Mouse (Mus musculus): Measurements from ENCODE around the gene Lactb.

Lactb gene

GRCm38 (mm10) chr9:66975239-66975645, at the start of gene Lactb:
TSS of gene Lactb (minus strand) at chr9:66975484.
- peak; percentile 85 for DNase-seq (ENCODE audit: low read depth, low spot score)

DNA sequence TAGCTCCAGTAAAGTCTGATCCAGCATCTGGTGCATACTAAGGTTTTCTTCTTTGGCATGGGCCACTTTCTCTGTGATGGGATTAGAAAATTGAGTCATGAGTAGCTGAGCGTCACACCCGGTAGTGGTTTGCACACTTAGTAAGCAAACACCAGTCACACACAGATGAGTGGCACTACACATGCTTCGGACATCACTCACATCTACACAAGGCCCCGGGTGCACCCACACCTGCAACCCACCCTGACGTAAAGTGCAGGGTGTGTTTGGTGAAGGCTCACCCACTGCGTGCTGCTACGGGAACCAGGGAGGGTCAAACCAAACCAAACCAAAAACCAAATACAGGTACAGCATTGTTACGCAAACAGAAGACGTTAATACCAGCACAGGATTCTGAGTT, 48.1 kb upstream of the Lactb start:
- DNase-seq (ENCODE audit: low read depth, low spot score) = no peak

GRCm38 (mm10) chr9:67020063-67020462, 44.8 kb upstream of the Lactb start:
- no peak for DNase-seq (ENCODE audit: low read depth, low spot score)

DNA sequence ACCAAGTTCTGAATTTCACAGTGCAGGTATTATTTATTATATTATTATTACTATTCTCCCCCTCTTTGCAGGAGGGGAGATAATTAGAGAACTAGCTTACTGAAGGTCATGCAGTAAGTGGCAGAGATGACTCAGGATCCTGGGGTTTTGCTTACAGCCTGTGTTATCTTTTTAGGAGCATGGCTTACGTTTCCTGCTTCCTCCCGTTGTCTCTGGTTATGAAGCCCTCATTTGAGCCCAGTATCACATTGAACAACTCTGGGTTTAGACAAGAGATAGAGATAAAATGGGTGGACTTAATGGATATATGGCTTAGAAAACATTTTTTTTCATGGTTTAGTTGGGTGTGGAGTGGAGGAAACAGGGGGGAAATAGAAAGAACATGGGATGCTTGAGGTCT, 38.2 kb upstream of the Lactb start:
- no peak for DNase-seq (ENCODE audit: low read depth, low spot score)

GRCm38 (mm10) chr9:67012470-67012869, 37.2 kb upstream of the Lactb start:
- no peak for DNase-seq (ENCODE audit: low read depth, low spot score)

GRCm38 (mm10) chr9:67011483-67011882, 36.2 kb upstream of the Lactb start:
- no peak for DNase-seq (ENCODE audit: low read depth, low spot score)

DNA sequence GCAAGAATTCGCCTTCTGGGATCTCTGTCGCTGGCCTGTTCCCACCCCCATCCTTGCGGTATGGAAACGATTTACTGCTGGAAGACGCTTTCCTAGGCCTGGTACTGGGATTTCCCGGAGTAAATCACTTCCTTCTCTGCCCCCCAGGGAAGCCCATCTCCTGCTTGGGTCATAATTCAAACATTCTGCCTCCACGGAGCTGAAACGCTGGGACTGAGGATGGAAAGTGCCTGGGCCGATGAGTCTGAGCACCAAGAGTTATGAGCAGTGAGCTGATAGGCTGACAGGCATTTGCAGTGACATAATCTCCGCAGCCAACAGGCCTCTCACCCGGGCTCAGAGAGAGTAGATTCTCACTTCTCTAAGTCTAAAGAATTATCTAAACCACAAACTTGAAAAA, 33.5 kb upstream of the Lactb start:
- no peak for DNase-seq (ENCODE audit: low read depth, low spot score)

DNA sequence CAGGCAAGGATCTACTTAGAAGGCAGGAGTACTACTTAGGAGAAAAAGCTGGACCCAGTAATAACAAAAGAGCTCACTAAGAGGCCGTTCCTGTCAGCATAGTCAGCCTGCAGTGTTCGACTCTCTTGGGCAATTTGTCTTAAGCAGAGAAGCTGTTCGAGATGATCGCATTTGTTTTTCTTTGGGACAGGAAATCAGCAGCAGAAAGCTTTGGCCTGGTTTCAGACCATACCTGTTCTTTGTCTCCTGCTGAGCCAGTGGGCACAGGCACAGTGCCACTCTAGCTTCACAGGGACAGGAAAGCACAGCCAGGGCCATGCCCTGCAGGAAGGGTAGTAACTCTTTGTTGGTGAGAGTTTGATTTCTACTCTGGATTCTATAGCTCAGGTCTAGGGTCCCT, 31.1 kb upstream of the Lactb start:
- no peak for DNase-seq (ENCODE audit: low read depth, low spot score)

GRCm38 (mm10) chr9:67005161-67005742, 30.0 kb upstream of the Lactb start:
- no peak for DNase-seq (ENCODE audit: low read depth, low spot score)

GRCm38 (mm10) chr9:67003656-67004055, 28.4 kb upstream of the Lactb start:
- no peak for DNase-seq (ENCODE audit: low read depth, low spot score)

- DNase-seq (ENCODE audit: low read depth, low spot score) = no peak
Measured at GRCm38 (mm10) chr9:67003156-67003555, 27.9 kb upstream of the Lactb start.

- no peak for DNase-seq (ENCODE audit: low read depth, low spot score)
Measured at GRCm38 (mm10) chr9:67001506-67001905, 26.2 kb upstream of the Lactb start.

- DNase-seq (ENCODE audit: low read depth, low spot score) = peak; percentile 60
Measured at GRCm38 (mm10) chr9:67001050-67001449, 25.8 kb upstream of the Lactb start.

DNA sequence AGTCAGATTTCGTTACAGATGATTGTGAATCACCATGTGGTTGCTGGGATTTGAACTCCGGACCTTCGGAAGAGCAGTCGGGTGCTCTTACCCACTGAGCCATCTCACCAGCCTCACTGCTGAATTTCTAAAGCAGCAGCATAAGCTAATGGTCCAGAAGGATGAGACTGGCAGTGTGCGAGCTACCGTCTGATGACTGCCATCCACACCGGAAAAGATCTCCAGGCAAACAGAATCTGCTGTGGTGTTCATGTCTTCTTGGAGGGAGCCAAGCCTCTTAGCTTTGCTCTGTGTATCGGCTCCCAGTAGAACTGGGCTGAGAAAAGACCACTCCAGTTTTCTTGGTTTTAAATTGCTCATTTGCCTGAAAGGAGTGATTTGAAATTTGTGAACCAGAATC, 24.4 kb upstream of the Lactb start:
- DNase-seq (ENCODE audit: low read depth, low spot score) = no peak

GRCm38 (mm10) chr9:66991750-66992410, 16.6 kb upstream of the Lactb start:
- no peak for DNase-seq (ENCODE audit: low read depth, low spot score)

- DNase-seq (ENCODE audit: low read depth, low spot score) = peak; percentile 67
Measured at GRCm38 (mm10) chr9:66991021-66991749, 15.9 kb upstream of the Lactb start.

- no peak for DNase-seq (ENCODE audit: low read depth, low spot score)
Measured at GRCm38 (mm10) chr9:66990046-66990445, 14.8 kb upstream of the Lactb start.

DNA sequence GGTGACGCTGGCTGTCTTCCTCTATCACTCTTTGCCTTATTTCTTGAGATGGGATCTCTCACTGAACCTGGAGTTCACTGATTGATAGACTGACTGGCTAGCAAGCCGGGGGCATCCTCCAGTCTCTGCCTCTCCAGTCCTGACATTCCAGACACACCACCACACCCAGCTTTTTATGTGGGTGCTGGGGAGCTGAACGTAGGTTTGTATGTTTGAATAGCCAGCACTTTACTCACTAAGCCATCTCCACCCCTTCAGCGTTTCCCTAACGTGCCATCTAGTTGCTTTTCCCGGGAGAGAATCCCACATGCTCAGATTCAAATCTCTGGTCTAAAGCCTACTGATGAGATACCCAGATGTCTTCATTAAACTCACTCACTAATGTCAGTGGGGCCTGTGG, 14.3 kb upstream of the Lactb start:
- DNase-seq (ENCODE audit: low read depth, low spot score) = no peak

DNA sequence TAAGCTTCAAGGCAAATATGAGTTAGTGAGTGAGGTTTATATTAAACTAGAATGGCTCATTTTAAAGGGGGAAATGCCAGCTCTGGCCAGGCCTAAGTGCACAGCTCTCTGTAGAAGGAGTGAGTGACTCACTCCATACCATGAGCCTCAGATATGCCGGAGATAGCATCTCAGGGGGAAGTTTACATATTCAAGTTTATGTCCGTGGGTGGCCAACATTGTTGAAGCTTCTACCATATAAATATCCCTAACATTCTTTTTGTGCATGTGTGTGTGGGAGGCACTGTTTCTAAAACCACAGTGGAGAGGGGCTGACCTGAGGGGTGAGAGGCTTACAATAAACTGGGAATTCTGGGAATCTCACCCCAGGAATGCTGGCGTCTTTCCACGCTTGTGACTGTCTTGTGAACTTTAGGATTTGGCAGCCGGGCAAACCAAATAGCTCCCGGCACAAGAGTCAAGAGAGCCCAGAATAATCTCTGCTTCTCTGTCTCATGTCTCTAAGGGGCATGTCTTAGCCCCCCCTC, 13.7 kb upstream of the Lactb start:
- no peak for DNase-seq (ENCODE audit: low read depth, low spot score)

- DNase-seq (ENCODE audit: low read depth, low spot score) = no peak
Measured at GRCm38 (mm10) chr9:66988198-66988887, 13.1 kb upstream of the Lactb start.

GRCm38 (mm10) chr9:66985377-66985776, 10.1 kb upstream of the Lactb start:
- DNase-seq (ENCODE audit: low read depth, low spot score) = no peak

GRCm38 (mm10) chr9:66982085-66982484, 6.8 kb upstream of the Lactb start:
- DNase-seq (ENCODE audit: low read depth, low spot score) = no peak

All from telencephalon, adult 2 months (tissue).